ENCODE assay signal across 18 mouse cellular contexts in the genomic region with DNA sequence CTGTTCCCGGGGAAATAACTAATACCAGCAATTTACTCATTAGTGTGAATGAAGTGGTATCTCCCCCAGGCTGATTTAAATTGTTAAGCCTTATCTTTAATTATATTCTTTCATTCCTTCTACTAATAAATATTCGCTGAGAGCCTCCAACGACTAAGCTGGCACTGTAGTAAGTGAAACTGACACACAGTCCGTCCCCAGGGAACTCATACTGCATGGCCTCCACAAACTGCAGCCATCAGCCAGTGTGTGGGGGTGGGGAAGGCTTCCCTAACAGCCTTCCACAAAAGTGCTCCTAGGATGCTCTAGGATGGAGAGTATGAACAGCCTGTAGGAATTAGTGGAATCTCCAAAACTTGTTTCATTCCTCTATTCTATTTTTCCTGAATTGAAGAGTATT.
"Had no signal": no experiment of that assay in that cellular context is flagged by ENCODE, and none has a peak within 500 bp of the region (broad histone marks: within the 10 kb centered on the region; RNA-seq: fewer than 3 reads in every experiment).

No protein-coding gene starts in this region.

- H3K9ac ChIP-seq: liver, embryonic 15.5 days; liver, postnatal 0 days; lung, embryonic 15.5 days; neural tube, embryonic 12.5 days; stomach, embryonic 15.5 days had no signal

- H3K4me1 ChIP-seq: liver, embryonic 15.5 days; lung, embryonic 15.5 days; megakaryocyte, embryonic 14.5 days; neural tube, embryonic 12.5 days; stomach, embryonic 15.5 days had no signal

- H3K36me3 ChIP-seq: liver, embryonic 15.5 days; lung, embryonic 15.5 days; neural tube, embryonic 12.5 days; stomach, embryonic 15.5 days had no signal

- H3K9me3 ChIP-seq: liver, embryonic 15.5 days; lung, embryonic 15.5 days; neural tube, embryonic 12.5 days; stomach, embryonic 15.5 days had no signal

- DNase-seq: liver, postnatal 0 days; lung, adult 2 months; lung, postnatal 14 days; lung, postnatal 36 days; right cerebral cortex, postnatal 14 days; thymus, adult 2 months; thymus, postnatal 25 days; thymus, postnatal 4 days had no signal

- H3K27me3 ChIP-seq: liver, embryonic 15.5 days; lung, embryonic 15.5 days; neural tube, embryonic 12.5 days; stomach, embryonic 15.5 days had no signal

- H3K27ac ChIP-seq: liver, embryonic 15.5 days; lung, embryonic 15.5 days; macrophage; neural tube, embryonic 12.5 days; stomach, embryonic 15.5 days; stomach, postnatal 0 days had no signal

- H3K4me2 ChIP-seq: liver, embryonic 15.5 days; lung, embryonic 15.5 days; midbrain, embryonic 11.5 days; neural tube, embryonic 12.5 days; stomach, embryonic 15.5 days had no signal

- ATAC-seq: liver, postnatal 0 days; lung, postnatal 0 days; midbrain, embryonic 16.5 days had no signal

- H3K4me3 ChIP-seq: liver, embryonic 15.5 days; lung, embryonic 15.5 days; megakaryocyte, embryonic 14.5 days; neural tube, embryonic 12.5 days; stomach, embryonic 15.5 days had no signal
